Mouse (Mus musculus) kidney, postnatal 25 days (tissue): ENCODE data around the gene Tom1.

ENCODE experiments used
- DNase-seq, 2 experiments: peaks; one replicate each; pipeline ENCODE4 v3.0.0; 2021; ENCODE audit warnings: mixed read lengths in 2 of 2

The Tom1 gene

GRCm38 (mm10) chr8:75033511-75034243 lies at the start of gene Tom1:
Tom1 (plus strand) TSS chr8:75033705.
- peak; percentile 98 for DNase-seq

GRCm38 (mm10) chr8:74987436-74987835 lies 46.1 kb upstream of the Tom1 start:
- DNase-seq = no peak

- DNase-seq = peak in 1 of 2 experiments; percentile 32
These were observed 43.5 kb upstream of the Tom1 start for GRCm38 (mm10) chr8:74990021-74990420.

GRCm38 (mm10) chr8:74993081-74993474 lies 40.4 kb upstream of the Tom1 start, which contains the start of gene Hmgxb4:
Hmgxb4 (plus strand) TSS chr8:74993356.
- DNase-seq = no peak

- peak; percentile 89 to 94 for DNase-seq
These were observed 39.7 kb upstream of the Tom1 start for GRCm38 (mm10) chr8:74993475-74994451.

GRCm38 (mm10) chr8:74994540-74994939 lies 39.0 kb upstream of the Tom1 start:
- no peak for DNase-seq

GRCm38 (mm10) chr8:75000431-75000830 lies 33.1 kb upstream of the Tom1 start:
- no peak for DNase-seq

- DNase-seq = no peak
These were observed 24.7 kb upstream of the Tom1 start for GRCm38 (mm10) chr8:75008826-75009225.

- DNase-seq = no peak
These were observed 19.9 kb upstream of the Tom1 start for GRCm38 (mm10) chr8:75013557-75013956.

GRCm38 (mm10) chr8:75013964-75014363 lies 19.5 kb upstream of the Tom1 start:
- no peak for DNase-seq

- no peak for DNase-seq
These were observed 17.5 kb upstream of the Tom1 start for GRCm38 (mm10) chr8:75015981-75016380.

- no peak for DNase-seq
These were observed 17.1 kb upstream of the Tom1 start for GRCm38 (mm10) chr8:75016422-75016821.

GRCm38 (mm10) chr8:75018274-75018972 lies 15.1 kb upstream of the Tom1 start:
- DNase-seq = peak; percentile 56 to 65

GRCm38 (mm10) chr8:75023660-75024316 lies 9.7 kb upstream of the Tom1 start:
- DNase-seq = peak in 1 of 2 experiments; percentile 32

GRCm38 (mm10) chr8:75025809-75026208 lies 7.7 kb upstream of the Tom1 start:
- DNase-seq = no peak

GRCm38 (mm10) chr8:75030453-75031024 lies 3.0 kb upstream of the Tom1 start:
- DNase-seq = no peak

- no peak for DNase-seq
These were observed 544 bp upstream of the Tom1 start for GRCm38 (mm10) chr8:75032961-75033360.

GRCm38 (mm10) chr8:75034285-75034684 lies 780 bp downstream of the Tom1 start:
- no peak for DNase-seq

- DNase-seq = no peak
These were observed 2.1 kb downstream of the Tom1 start for GRCm38 (mm10) chr8:75035640-75036039.

- peak; percentile 28 to 56 for DNase-seq
These were observed 5.0 kb downstream of the Tom1 start for GRCm38 (mm10) chr8:75038497-75038896.

GRCm38 (mm10) chr8:75039754-75040153 lies 6.2 kb downstream of the Tom1 start:
- DNase-seq = no peak

- DNase-seq = no peak
These were observed 8.7 kb downstream of the Tom1 start for GRCm38 (mm10) chr8:75042171-75042570.
